Mouse (Mus musculus) mouse embryonic stem cell (cell line): ENCODE results near the gene Rgs6.

ENCODE experiments used
- in situ Hi-C, 2 experiments: fragments of 300-500 bp; cut with MboI; formaldehyde crosslinking; loops; 1 replicate in 1 of 2; 3 replicates in 1 of 2; pipeline ENCODE4 v1.14.3; 2019 to 2020; ENCODE audit warnings: low sequenced_read_pairs in 2 of 2, low pct_unique_long_range_greater_than_20kb in 1 of 2, mixed read lengths in 1 of 2; ENCODE audit not compliant: unreplicated experiment in 1 of 2

Rgs6 gene

DNA sequence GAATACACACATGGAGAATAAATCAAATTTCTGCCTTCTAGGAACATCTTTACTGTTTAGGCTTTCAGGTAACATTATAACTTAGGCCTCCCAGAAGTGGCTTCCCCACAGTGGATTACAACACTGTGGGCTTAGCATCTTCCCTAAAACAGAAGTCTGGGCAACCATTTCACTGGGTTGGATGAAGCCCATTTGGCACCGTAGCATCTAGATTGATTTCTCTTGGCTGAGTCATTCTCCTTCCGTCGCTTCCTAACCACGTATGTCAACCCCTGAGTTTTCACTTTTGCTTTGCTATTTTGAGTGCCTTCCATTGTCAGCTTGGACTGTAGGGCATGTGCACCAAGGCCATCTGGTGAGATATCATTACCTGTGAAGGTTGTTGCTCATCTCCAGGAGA lies 217.1 kb downstream of the Rgs6 start:
- in situ Hi-C loops: no loop called here

GRCm38 (mm10) chr12:82810631-82811030 lies 222.5 kb downstream of the Rgs6 start:
- in situ Hi-C loops: no loop called here

DNA sequence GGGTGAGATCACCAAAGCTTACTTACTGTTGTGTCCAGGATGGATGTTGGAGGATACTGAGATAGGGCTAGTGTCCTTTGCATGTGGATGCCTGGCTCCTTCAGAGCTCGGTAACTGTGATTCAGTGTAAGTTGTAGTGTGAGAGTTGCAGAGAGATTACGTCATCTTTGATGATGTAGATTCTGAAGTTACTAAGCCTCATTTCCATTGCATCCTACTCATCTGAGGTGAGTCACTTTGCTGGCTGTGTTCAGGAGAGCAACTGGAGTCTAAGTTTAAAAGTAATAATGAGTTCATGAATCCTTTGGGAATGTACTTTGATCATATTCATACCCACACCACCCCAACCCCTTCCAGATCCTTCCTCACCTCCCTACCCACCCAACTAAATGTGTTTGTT lies 227.9 kb downstream of the Rgs6 start:
- in situ Hi-C loops: no loop called here

GRCm38 (mm10) chr12:82819328-82819727 lies 231.2 kb downstream of the Rgs6 start:
- in situ Hi-C loops: no loop called here

DNA sequence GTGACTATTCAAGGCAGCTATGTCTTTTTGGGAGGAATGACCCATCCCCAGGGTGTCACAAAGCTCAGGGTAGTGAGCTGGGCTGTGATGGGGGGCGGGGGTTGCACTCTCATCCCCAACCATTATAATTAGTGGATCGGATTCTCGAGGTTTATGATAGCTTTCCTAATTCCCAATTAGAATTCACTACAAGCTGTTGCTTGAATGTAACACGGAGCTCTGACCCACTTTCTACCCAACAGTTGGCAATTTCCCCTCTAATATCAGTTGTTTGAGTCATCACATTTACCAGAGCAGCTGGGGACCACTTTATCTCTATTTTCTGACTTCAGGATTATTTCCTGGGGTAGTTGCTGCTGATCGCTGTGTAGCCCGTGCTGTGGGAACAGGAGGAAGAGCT lies 231.9 kb downstream of the Rgs6 start:
- in situ Hi-C loops: no loop called here

GRCm38 (mm10) chr12:82822821-82823620 lies 234.9 kb downstream of the Rgs6 start:
- in situ Hi-C loops: no loop called here

DNA sequence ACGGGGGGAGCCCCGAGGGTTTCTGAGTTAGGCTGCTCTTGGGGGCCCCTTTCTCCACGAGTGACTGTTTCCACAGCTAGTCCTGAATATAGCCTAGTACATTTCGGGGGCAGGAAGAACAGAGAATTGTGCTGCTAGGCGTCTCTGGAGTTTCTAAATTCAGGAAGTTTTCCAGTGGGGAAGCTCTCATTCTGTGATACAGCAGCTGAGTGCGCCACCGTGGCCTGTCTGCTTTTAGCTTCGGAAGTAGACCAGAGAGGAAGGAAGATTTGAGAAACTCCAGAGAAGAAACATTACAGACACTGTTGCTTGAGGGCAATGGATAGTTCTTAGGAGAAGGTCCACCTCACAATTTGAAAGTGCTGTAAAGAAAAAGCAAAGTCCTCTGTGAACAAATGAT lies 242.2 kb downstream of the Rgs6 start:
- in situ Hi-C loops: no loop called here

DNA sequence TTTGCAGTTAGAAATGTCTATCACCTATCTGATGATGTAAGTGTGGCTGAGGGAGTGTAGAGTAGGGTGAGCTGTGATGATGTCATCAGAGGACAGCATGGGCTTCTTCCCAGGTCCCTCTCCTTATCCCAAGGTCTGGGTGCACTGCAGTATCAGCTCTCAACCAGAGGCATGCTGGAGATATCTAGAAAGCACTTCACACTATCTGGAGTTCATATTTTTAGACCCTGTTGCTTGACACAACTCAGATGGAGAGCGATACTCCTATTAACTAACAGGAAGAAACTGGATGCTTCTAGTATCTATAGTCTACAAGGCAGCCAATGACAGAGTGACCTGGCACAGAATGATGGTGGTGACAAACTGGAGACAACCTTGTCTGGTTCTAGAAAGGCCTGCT lies 250.5 kb downstream of the Rgs6 start:
- in situ Hi-C loops: no loop called here

- in situ Hi-C loops: no loop called here
Measured at GRCm38 (mm10) chr12:82841566-82841965, 253.5 kb downstream of the Rgs6 start.

- in situ Hi-C loops: no loop called here
Measured at GRCm38 (mm10) chr12:82848304-82848872, 260.3 kb downstream of the Rgs6 start.

DNA sequence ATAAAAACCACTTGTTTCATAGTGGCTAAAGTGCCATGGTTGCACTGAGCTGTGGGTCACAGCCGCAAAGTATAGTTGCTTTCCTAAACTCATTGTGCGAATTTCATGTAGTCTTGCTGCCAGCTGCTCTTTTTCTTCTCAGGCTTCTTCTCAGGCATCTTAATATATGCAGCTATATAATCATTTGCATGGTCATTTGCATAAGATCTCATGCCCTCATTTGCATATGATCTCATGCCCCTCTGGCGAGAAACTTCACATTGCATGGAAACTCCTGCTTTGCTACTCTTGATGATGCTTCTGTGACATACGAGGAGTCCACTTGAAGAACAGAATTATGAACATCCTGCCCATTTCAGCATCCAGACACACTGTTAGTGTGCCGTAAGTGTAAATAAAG lies 266.8 kb downstream of the Rgs6 start:
- in situ Hi-C loops: no loop called here

DNA sequence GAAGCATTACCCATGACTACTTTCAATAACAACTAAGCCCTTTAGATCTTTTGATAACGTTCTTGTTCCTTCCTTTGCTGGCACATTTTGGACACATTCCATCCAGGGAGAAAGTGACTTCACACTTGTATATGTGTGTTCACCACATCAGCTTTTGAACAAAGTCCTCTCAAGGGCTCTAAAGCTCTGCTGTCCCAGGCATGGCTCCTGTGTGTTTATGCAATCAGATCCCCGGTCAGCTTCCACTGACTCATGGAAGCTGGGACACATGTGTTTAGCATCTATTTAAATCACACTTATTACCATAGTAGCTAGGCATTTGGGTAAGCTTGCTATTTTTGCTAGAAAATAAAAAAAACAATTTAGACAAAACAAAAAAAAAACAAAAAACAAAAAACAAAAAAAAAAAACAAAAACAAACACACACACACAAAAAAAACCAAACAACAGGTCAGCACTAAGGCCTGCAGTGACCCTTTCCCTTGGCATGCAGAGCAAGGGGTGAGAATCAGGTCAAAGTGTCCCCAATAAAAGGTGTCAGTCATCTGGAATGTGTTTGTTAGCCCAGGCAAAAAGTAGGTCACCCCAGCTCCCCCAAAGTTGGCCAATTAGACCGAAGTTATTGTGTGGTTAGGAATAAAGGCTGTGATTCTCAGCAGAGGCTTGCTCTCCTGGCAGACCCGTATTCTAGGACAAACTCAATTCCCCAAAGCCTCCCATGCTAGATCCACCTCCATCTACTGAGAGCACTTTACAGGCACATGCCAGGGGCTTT lies 267.4 kb downstream of the Rgs6 start:
- in situ Hi-C loops: no loop called here

- in situ Hi-C loops: no loop called here
Measured at GRCm38 (mm10) chr12:82865686-82866085, 277.6 kb downstream of the Rgs6 start.

- in situ Hi-C loops: no loop called here
Measured at GRCm38 (mm10) chr12:82880711-82881110, 292.6 kb downstream of the Rgs6 start.

DNA sequence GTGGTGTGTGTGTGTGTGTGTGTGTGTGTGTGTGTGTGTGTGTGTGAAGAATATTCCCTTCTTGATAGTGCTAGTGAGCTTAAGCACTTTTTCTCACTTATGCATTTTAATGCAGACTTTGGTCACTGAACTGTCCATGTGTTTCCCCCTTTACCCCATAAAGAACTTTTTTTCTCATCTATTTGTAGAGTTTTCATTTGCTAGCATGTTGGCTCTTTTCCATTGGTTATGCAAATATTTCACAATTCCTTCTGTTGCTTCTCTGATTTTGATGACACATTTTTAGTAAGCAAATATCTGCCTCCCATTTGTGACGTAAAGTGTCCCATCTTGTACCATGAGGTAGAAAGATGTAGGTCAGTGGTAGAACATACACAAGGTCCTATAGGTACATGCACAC lies 295.0 kb downstream of the Rgs6 start:
- in situ Hi-C loops: no loop called here

GRCm38 (mm10) chr12:82894971-82895838 lies 307.1 kb downstream of the Rgs6 start:
- in situ Hi-C loops: no loop called here

DNA sequence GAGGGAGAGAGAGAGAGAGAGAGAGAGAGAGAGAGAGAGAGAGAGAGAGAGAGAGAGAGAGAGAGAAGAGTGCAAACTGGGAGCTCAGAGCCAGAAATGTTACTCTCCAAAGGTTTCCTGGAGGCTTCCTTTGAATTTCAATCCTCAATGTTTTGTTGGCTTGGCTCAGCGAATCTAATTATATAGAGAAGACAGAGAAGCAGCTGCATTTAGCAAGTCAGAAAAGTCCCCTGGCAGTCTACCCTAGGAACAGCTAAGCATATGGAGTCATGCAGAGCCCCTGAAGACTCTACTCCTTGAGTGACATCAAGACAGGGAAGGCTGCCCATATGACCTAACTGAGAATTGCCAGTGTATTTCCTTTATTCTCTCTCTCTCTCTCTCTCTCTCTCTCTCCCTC lies 317.7 kb downstream of the Rgs6 start:
- in situ Hi-C loops: no loop called here

GRCm38 (mm10) chr12:82910846-82911245 lies 322.8 kb downstream of the Rgs6 start:
- in situ Hi-C loops: no loop called here

DNA sequence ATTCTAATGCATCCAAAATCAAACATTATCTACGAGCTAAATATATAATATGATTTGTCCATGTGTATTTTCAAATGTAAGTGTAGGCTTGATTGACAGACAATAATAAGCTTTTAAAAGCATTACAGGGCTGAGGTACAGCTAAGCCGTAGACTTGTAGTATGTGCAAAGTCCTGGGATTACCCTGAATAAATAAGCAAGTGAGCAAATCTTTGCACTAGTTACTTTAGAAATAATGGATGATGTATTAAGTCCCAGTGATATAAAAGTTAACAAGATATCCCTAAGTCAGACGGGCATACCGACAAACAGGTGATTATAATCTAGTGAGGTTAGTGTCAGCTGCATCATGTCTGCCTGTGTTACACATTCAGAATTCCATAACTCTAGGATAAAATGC lies 326.0 kb downstream of the Rgs6 start:
- in situ Hi-C loops: no loop called here
